Mouse (Mus musculus): ENCODE measurements at regions not wholly inside any gene's neighbourhood (a gene's known extent, or its start where the extent isn't known, plus 50 kb on each side); places are given as distances from the start of the nearest gene placed in this dataset.

DNA sequence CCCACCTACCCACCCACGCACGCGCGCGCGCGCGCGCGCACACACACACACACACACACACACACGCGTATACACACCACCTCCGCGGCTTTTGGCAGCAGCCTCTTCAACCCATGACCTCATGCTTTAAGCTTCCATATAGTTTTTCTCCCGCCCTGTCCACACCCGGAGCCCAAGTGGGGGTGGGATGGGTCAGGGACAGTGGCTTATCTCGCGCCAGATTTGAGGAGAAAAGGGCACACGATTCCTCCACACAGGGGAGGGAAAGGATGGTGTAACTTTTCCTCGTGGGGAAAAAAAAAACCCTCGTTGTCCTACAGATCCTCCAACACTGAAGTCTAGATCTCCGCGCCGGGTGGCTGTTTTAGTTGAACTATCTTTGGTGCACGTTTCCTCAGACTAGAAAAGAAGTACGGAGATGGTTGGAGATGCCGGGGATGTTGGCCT is 128.8 kb upstream of the Ubr2 start:
- peak; percentile 66 to 67 for DNase-seq

GRCm38 (mm10) chr17:47138174-47138573 is 127.8 kb upstream of the Ubr2 start:
- DNase-seq = no peak

- DNase-seq = no peak
Measured at GRCm38 (mm10) chr17:47135391-47135790, 125.0 kb upstream of the Ubr2 start.

DNA sequence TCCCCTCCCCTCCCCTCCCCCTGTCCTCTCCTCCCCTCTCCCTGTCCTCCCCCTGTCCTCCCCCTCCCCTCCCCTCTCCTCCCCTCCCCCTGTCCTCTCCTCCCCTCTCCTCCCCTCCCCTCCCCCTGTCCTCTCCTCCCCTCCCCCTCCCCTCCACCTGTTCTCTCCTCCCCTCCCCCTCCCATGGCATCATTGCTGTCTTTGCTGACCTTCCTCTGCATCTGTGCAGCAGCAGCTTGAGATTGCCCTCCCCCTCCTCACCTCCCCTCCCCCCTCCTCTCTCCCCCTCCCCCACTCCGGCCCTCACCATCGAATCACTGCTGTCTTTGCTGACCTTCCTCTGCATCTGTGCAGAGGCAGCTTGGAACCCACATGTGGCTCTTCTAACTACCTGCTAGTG is 123.4 kb upstream of the Ubr2 start:
- DNase-seq = no peak

GRCm38 (mm10) chr17:47127571-47127970 is 117.2 kb upstream of the Ubr2 start:
- DNase-seq = no peak

DNA sequence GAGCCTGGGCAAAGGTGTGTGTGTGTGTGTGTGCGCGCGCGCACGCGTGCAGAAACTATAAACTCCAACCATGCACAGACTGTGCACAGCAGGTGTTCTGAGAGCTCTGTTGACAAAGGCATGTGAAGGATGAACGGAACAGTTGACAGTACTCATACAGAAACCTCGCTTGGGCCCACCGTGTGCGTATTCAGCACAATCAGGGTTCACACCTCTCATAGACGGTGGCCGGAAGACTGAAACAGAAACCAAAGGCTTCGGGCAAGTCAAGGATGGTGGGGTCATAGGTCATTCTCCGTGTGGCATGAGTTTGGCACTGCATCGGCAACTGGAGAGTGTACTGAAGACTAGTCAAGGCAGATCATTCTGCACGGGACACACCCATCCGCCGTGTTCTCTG is 113.2 kb upstream of the Ubr2 start:
- no peak for DNase-seq

DNA sequence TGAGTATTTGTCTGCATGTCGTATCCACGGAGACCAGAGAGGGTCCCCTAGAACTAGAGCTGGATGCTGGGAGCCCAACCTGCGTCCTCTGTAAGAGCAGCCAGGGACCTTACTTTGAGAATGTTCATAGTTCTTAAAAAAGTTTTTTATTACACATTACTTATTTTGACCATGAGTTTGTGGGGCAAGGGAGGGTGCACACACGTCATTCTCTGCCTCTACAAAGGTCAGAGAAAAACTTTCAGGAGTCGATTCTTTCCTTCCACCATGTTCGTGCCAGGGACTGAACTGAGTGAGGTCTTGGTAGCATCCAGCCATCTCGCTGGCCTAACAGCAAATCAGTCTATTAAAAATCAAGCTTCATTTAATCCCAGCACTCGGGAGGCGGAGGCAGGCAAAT is 111.9 kb upstream of the Ubr2 start:
- DNase-seq = no peak

- no peak for DNase-seq
Measured at GRCm38 (mm10) chr17:47118010-47118409, 107.7 kb upstream of the Ubr2 start.

DNA sequence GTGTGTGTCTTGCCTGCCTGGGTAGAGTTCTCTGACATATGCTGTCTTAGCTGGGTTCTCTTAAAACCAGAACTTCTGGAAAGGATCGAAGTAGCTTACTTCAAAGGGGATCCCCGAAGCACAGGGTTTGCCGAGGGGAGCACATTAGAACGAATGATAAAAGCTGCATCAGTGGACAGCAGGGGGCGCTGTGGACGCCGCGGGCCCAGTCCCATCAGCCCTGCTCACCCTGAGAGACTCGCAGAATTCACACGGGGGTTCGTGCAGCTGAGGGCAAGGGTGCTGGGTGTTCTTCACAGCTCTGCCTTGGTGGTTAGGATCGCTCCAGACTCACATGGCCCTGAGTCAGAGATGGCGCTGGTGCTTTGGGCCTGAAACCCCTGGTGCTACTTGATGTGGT is 105.4 kb upstream of the Ubr2 start:
- peak; percentile 32 to 34 for DNase-seq

- no peak for DNase-seq
Measured at GRCm38 (mm10) chr17:47115141-47115540, 104.8 kb upstream of the Ubr2 start.

- DNase-seq = no peak
Measured at GRCm38 (mm10) chr17:47114736-47115135, 104.4 kb upstream of the Ubr2 start.

DNA sequence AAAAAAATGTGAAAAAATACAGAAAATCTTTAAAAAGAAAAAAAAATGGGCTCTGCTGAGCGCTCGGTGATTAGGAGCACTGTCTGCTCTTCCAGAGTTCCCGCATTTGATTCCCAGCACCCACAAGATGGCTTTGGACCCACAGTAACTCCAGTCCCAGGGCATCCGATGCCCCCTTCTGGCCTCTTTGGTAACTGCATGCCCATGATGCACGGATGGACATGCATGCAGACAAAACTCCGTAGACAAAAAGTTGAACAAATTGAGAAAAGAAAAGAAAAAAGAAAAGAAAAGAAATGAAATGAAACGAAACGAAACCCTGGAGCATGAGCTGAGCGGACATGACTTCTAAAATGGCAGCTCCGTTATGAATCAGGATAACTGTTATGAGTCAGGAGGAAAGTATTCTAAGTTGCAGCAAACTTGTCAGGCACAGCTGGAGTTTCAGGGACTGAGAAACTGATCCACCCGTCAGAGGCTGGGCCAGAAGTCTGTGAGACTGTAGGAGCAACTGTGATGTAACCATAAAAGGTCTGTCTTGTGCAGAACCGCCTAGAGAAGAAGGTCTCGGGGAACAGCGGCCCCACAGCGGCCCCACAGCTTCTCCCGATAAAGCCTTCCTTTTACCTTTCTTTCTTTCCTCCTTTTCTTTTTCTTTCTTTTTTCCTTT is 102.3 kb upstream of the Ubr2 start:
- DNase-seq = peak; percentile 11 to 20

GRCm38 (mm10) chr17:47110836-47111235 is 100.5 kb upstream of the Ubr2 start:
- DNase-seq = peak; percentile 41 to 63

- no peak for DNase-seq
Measured at GRCm38 (mm10) chr17:47104328-47104727, 94.0 kb upstream of the Ubr2 start.

- DNase-seq = no peak
Measured at GRCm38 (mm10) chr17:47095191-47095590, 84.8 kb upstream of the Ubr2 start.

GRCm38 (mm10) chr17:47092076-47092475 is 81.7 kb upstream of the Ubr2 start:
- DNase-seq = no peak

- peak; percentile 5 to 12 for DNase-seq
Measured at GRCm38 (mm10) chr17:47089769-47090168, 79.4 kb upstream of the Ubr2 start.

DNA sequence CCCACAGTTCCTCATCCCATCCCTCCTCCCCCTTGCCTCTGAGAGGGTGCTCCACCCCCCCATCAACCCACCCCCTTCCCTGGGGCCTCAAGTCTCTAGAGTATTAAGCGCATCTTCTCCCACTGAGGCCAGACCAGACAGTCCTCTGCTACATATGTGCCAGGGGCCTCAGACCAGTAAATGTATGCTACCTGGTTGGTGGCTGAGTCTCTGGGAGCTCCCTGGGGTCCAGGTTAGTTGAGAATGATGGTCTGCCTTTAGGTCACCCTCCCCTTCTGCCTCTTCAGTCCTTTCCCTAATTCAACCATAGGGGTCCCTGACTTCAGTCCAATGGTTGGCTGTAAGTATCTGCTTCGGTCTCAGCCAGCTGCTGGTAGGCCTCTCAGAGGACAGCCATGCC is 58.9 kb upstream of the Ubr2 start:
- no peak for DNase-seq

DNA sequence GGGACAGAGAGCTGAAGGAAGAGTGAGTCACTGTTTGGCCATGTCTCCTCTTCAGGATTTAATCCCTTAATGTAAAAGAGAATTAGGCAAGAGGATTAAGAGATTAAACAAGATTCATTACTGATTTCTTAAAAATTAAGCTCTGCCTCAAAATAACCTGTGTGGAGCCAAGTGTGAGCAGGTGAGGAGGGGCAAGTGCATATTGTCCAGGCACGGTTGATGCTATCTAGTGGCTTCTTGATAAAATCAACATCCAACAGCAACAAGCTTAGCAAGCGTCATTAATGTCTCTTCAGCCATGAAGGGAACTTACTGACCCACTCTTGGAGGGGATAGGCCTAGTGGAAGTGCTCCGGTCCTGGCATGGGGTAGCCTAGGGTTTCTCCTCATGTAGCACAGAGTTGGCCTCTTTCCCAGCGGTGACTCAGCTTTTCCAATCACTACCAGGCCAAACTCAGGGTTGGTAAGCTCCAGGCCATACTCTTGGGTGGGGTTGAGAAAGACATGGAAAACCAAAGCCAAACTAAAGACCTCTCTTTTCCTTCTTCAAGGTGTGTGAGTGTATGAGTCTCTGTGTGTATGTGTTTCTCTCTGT is 55.0 kb upstream of the Ubr2 start:
- DNase-seq = peak; percentile 10 to 13

GRCm38 (mm10) chr17:47064592-47065306 is 54.4 kb upstream of the Ubr2 start:
- peak; percentile 6 to 8 for DNase-seq

- DNase-seq = no peak
Measured at GRCm38 (mm10) chr17:47064006-47064405, 53.6 kb upstream of the Ubr2 start.

- DNase-seq = no peak
Measured at GRCm38 (mm10) chr17:47061031-47061620, 50.8 kb upstream of the Ubr2 start.
